Mouse (Mus musculus): ENCODE data around the gene Ltc4s. TPM values are rescaled to one million over a fixed set of nuclear protein-coding genes. Genes with fewer than 3 reads are reported as not detected.

Ltc4s gene
- total and polyA plus RNA-seq, 2 experiments, result 0.28 to 2.1 TPM

DNA sequence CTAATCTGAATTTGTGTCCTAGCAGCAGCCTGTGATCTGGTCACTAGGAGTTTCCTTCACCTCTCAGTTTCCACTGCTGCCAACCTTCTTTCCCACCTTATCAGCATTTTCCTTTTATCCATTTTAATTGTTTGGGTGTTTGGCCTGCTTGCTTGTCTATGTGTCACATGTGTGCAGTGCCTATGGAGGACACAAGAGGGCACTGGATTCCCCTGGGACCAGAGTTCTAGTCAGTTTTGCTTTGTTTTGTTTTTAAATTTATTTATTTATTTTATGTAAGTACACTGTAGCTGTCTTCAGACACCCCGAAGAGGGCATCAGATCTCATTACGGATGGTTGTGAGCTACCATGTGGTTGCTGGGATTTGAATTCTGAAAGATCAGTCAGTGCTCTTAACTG lies 30.7 kb upstream of the Ltc4s start:
- Histone ChIP-seq H3K79me2 (ENCODE audit: control insufficient read depth, insufficient read depth, low read length) (peaks cover 15% of the 10 kb centered on the region), H3K4me1 (ENCODE audit: control insufficient read depth, insufficient read depth, low read length) (no peaks in the 10 kb centered on the region; the same call in 1 of the 2 replicates), H3K36me3 (ENCODE audit: control insufficient read depth, insufficient read depth, low read length) (peaks cover 9% of the 10 kb centered on the region; the same call in 1 of the 2 replicates), H3K4me3 (ENCODE audit: insufficient read depth, low read depth, low read length) (no peak overlapping the region), H3K9ac (ENCODE audit: low read depth, low read length) (no peak overlapping the region), H3K27ac (replicated peaks; ENCODE audit: insufficient read depth, low read depth, low read length) (no peak overlapping the region), H3K27me3 (ENCODE audit: control insufficient read depth, insufficient read depth, low read length) (no peaks in the 10 kb centered on the region)
- 81% methylated on average over 2 of the region's 2 CpGs for WGBS
- no peak for DNase-seq (ENCODE audit: extremely low read depth, low read depth, low spot score)
- no peak for TF ChIP-seq POLR2A (IDR thresholded peaks at IDR 0.05; ENCODE audit: extremely low read depth, insufficient read depth, low read length)
- TF ChIP-seq CTCF (IDR thresholded peaks at IDR 0.05; ENCODE audit: low read depth, low read length), result peak; percentile 51; the same call in 1 of the 2 replicates

DNA sequence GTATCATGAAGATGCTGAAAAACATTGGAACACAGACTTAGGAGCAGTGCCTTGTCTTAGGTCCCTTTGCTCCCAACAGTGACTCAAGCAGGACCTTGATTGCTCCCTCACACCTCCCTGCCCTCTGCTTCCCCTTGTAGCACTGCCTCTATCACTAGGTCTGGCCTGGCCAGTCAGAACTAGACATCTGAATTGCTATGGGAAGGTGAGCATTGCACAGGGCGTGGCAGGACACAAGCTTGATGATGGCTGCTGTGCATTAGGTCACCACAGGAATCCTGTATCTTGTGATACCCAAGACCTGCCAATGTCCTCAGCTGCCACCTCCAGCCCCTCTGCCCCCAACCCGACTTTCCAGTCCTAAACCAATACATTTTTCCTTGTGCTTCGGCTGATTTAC lies 28.6 kb upstream of the Ltc4s start:
- TF ChIP-seq POLR2A (IDR thresholded peaks at IDR 0.05; ENCODE audit: extremely low read depth, insufficient read depth, low read length) (no peak), CTCF (IDR thresholded peaks at IDR 0.05; ENCODE audit: low read depth, low read length) (no peak)
- Histone ChIP-seq H3K36me3 (ENCODE audit: control insufficient read depth, insufficient read depth, low read length) (peaks cover 19% of the 10 kb centered on the region), H3K27ac (replicated peaks; ENCODE audit: insufficient read depth, low read depth, low read length) (no peak overlapping the region), H3K79me2 (ENCODE audit: control insufficient read depth, insufficient read depth, low read length) (peaks cover 8% of the 10 kb centered on the region), H3K4me3 (ENCODE audit: insufficient read depth, low read depth, low read length) (no peak overlapping the region), H3K27me3 (ENCODE audit: control insufficient read depth, insufficient read depth, low read length) (no peaks in the 10 kb centered on the region), H3K9ac (ENCODE audit: low read depth, low read length) (no peak overlapping the region), H3K4me1 (ENCODE audit: control insufficient read depth, insufficient read depth, low read length) (no peaks in the 10 kb centered on the region; the same call in 1 of the 2 replicates)
- WGBS, result 95% methylated on average over 3 of the region's 3 CpGs
- DNase-seq (ENCODE audit: extremely low read depth, low read depth, low spot score), result no peak

DNA sequence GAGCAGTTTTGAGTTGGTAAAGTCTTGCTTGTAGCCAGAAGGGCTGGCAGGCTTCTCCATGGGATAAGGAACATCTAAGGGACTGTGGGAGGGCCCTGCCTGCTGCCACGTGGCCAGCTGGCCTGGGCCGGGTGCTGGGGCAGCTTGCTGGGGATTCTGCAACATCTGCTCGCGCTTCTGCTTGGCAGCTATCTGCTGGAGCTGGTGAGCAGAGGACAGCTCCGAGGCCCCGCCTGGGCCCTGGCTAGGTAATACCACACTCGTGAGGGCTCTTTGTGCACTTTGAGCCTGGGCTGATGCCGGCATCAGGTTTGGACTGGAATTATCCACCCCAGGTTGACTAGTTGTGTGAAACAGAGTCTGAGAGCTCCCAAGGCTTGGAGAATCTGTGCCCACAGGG lies 27.5 kb upstream of the Ltc4s start:
- TF ChIP-seq POLR2A (IDR thresholded peaks at IDR 0.05; ENCODE audit: extremely low read depth, insufficient read depth, low read length) (no peak), CTCF (IDR thresholded peaks at IDR 0.05; ENCODE audit: low read depth, low read length) (no peak)
- H3K9ac ChIP-seq (ENCODE audit: low read depth, low read length), result no peak overlapping the region
- no peaks in the 10 kb centered on the region; the same call in 1 of the 2 replicates for H3K4me1 ChIP-seq (ENCODE audit: control insufficient read depth, insufficient read depth, low read length)
- no peak overlapping the region for H3K4me3 ChIP-seq (ENCODE audit: insufficient read depth, low read depth, low read length)
- no peaks in the 10 kb centered on the region; the same call in none of the 2 replicates for H3K79me2 ChIP-seq (ENCODE audit: control insufficient read depth, insufficient read depth, low read length)
- 26% methylated on average over 8 of the region's 8 CpGs for WGBS
- H3K27ac ChIP-seq (replicated peaks; ENCODE audit: insufficient read depth, low read depth, low read length), result peak overlapping the region; percentile 25; the same call in 1 of the 2 replicates
- peaks cover 22% of the 10 kb centered on the region for H3K36me3 ChIP-seq (ENCODE audit: control insufficient read depth, insufficient read depth, low read length)
- DNase-seq (ENCODE audit: extremely low read depth, low read depth, low spot score), result peak; percentile 91
- no peaks in the 10 kb centered on the region for H3K27me3 ChIP-seq (ENCODE audit: control insufficient read depth, insufficient read depth, low read length)

GRCm38 (mm10) chr11:50263198-50263597 lies 24.8 kb upstream of the Ltc4s start:
- Histone ChIP-seq H3K79me2 (ENCODE audit: control insufficient read depth, insufficient read depth, low read length) (no peaks in the 10 kb centered on the region; the same call in none of the 2 replicates), H3K27ac (replicated peaks; ENCODE audit: insufficient read depth, low read depth, low read length) (no peak overlapping the region), H3K9ac (ENCODE audit: low read depth, low read length) (no peak overlapping the region), H3K4me1 (ENCODE audit: control insufficient read depth, insufficient read depth, low read length) (no peaks in the 10 kb centered on the region; the same call in 1 of the 2 replicates), H3K27me3 (ENCODE audit: control insufficient read depth, insufficient read depth, low read length) (no peaks in the 10 kb centered on the region), H3K36me3 (ENCODE audit: control insufficient read depth, insufficient read depth, low read length) (peaks cover 31% of the 10 kb centered on the region), H3K4me3 (ENCODE audit: insufficient read depth, low read depth, low read length) (no peak overlapping the region)
- TF ChIP-seq CTCF (IDR thresholded peaks at IDR 0.05; ENCODE audit: low read depth, low read length) (no peak), POLR2A (IDR thresholded peaks at IDR 0.05; ENCODE audit: extremely low read depth, insufficient read depth, low read length) (no peak)
- DNase-seq (ENCODE audit: extremely low read depth, low read depth, low spot score), result no peak
- 93% methylated on average over 3 of the region's 3 CpGs for WGBS

DNA sequence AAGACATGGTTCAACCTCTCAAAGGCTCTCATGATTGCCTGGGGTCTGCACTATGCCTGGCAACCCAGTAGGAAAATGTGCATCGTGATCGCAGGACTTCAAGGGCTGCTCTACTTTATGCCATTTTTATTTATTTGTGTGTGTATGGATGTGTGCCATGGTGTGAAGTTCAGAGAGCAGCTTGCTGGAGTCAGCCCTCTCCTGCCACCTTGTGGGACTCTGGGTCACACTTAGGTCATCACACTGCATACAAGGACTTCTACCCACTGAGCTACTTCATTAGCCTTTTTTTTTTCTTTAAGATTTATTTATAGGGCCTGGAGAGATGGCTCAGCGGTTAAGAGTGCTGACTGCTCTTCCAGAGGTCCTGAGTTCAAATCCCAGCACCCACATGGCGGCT lies 23.6 kb upstream of the Ltc4s start:
- no peak overlapping the region for H3K9ac ChIP-seq (ENCODE audit: low read depth, low read length)
- TF ChIP-seq POLR2A (IDR thresholded peaks at IDR 0.05; ENCODE audit: extremely low read depth, insufficient read depth, low read length) (no peak), CTCF (IDR thresholded peaks at IDR 0.05; ENCODE audit: low read depth, low read length) (peak; percentile 76)
- peak; percentile 76 for DNase-seq (ENCODE audit: extremely low read depth, low read depth, low spot score)
- peaks cover 37% of the 10 kb centered on the region for H3K36me3 ChIP-seq (ENCODE audit: control insufficient read depth, insufficient read depth, low read length)
- no peak overlapping the region for H3K4me3 ChIP-seq (ENCODE audit: insufficient read depth, low read depth, low read length)
- no peak overlapping the region for H3K27ac ChIP-seq (replicated peaks; ENCODE audit: insufficient read depth, low read depth, low read length)
- 42% methylated on average over 4 of the region's 4 CpGs for WGBS
- H3K79me2 ChIP-seq (ENCODE audit: control insufficient read depth, insufficient read depth, low read length), result no peaks in the 10 kb centered on the region
- H3K4me1 ChIP-seq (ENCODE audit: control insufficient read depth, insufficient read depth, low read length), result no peaks in the 10 kb centered on the region; the same call in 1 of the 2 replicates
- H3K27me3 ChIP-seq (ENCODE audit: control insufficient read depth, insufficient read depth, low read length), result no peaks in the 10 kb centered on the region

- 89% methylated on average over 7 of the region's 7 CpGs for whole genome bisulfite sequencing
Observed at GRCm38 (mm10) chr11:50258310-50258709, 19.9 kb upstream of the Ltc4s start.

More at GRCm38 (mm10) chr11:50258310-50258709, 19.9 kb upstream of the Ltc4s start:
- DNase-seq (ENCODE audit: extremely low read depth, low read depth, low spot score), result no peak
- Histone ChIP-seq H3K4me1 (ENCODE audit: control insufficient read depth, insufficient read depth, low read length) (no peaks in the 10 kb centered on the region), H3K4me3 (ENCODE audit: insufficient read depth, low read depth, low read length) (no peak overlapping the region), H3K36me3 (ENCODE audit: control insufficient read depth, insufficient read depth, low read length) (peaks cover 24% of the 10 kb centered on the region), H3K9ac (ENCODE audit: low read depth, low read length) (no peak overlapping the region), H3K79me2 (ENCODE audit: control insufficient read depth, insufficient read depth, low read length) (no peaks in the 10 kb centered on the region), H3K27me3 (ENCODE audit: control insufficient read depth, insufficient read depth, low read length) (no peaks in the 10 kb centered on the region), H3K27ac (replicated peaks; ENCODE audit: insufficient read depth, low read depth, low read length) (no peak overlapping the region)
- TF ChIP-seq POLR2A (IDR thresholded peaks at IDR 0.05; ENCODE audit: extremely low read depth, insufficient read depth, low read length) (no peak), CTCF (IDR thresholded peaks at IDR 0.05; ENCODE audit: low read depth, low read length) (no peak)
